In the genomic region with DNA sequence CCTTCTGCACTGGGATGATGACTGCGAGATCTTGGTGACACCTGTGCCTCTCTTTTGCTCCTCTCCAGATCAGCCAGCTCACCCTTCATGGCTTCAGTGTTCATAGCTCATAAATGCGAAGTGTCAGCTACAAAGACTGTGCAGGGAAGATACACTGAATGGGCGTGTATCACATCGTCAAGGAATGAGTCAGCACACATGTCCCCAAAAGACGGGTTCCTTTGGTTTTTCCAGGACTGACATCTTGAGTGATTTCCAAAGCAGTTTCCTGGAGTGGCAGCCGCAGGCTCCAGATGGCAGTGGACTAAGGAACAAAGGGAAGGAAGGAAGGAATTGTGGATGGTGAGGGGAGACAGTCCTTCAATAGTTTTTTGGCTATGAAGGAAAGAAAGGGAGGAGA, we compare ENCODE assay signal across 16 mouse cellular contexts. TPM values are rescaled to one million over a fixed set of nuclear protein-coding genes. Genes with fewer than 3 reads are reported as not detected.
DNase-seq lines count a peak whose midpoint lies in the region; ATAC-seq lines count a peak whose summit lies in the region.
"Had no signal": no experiment of that assay in that cellular context is flagged by ENCODE, and none has a peak within 500 bp of the region (broad histone marks: within the 10 kb centered on the region; RNA-seq: fewer than 3 reads in every experiment).

No protein-coding gene starts in this region.

- DNase-seq in hindbrain, embryonic 14.5 days (ENCODE audit: low spot score) = no peak
- no peak for DNase-seq in hindbrain, embryonic 10.5 days (ENCODE audit: low spot score)
- peak; percentile 17 for DNase-seq in midbrain, embryonic 14.5 days
- no peak for DNase-seq in thymus, postnatal 0 days (ENCODE audit: low spot score)
- DNase-seq: cerebellum, adult 18-20 months; heart, postnatal 4 days; kidney, adult 9 months; lung, postnatal 10 days; thymus, postnatal 4 days had no signal

- H3K4me3 ChIP-seq in hindbrain, embryonic 14.5 days (replicated peaks; ENCODE audit: low read length) = no peak overlapping the region
- H3K4me3 ChIP-seq in hindbrain, embryonic 10.5 days = no peak overlapping the region
- H3K4me3 ChIP-seq in midbrain, embryonic 14.5 days (replicated peaks; ENCODE audit: low read depth, low read length) = no peak overlapping the region
- no peak overlapping the region for H3K4me3 ChIP-seq in midbrain, embryonic 16.5 days (ENCODE audit: low read depth, low read length)
- no peak overlapping the region for H3K4me3 ChIP-seq in neural tube, embryonic 15.5 days (replicated peaks)
- H3K4me3 ChIP-seq: embryonic facial prominence, embryonic 13.5 days; heart, embryonic 10.5 days; layer of hippocampus, adult 2 months had no signal

- no peaks in the 10 kb centered on the region for H3K36me3 ChIP-seq in hindbrain, embryonic 14.5 days (replicated peaks; ENCODE audit: control insufficient read depth, insufficient read depth)
- no peaks in the 10 kb centered on the region for H3K36me3 ChIP-seq in hindbrain, embryonic 10.5 days
- no peaks in the 10 kb centered on the region for H3K36me3 ChIP-seq in midbrain, embryonic 14.5 days (ENCODE audit: control insufficient read depth, insufficient read depth, low read length)
- no peaks in the 10 kb centered on the region for H3K36me3 ChIP-seq in midbrain, embryonic 16.5 days (ENCODE audit: control insufficient read depth, insufficient read depth, low read length)
- H3K36me3 ChIP-seq in neural tube, embryonic 15.5 days = no peaks in the 10 kb centered on the region
- H3K36me3 ChIP-seq: embryonic facial prominence, embryonic 13.5 days; heart, embryonic 10.5 days had no signal

- no peak for ATAC-seq in hindbrain, embryonic 14.5 days (ENCODE audit: low FRiP score)
- ATAC-seq in midbrain, embryonic 14.5 days (ENCODE audit: low FRiP score, low TSS enrichment) = no peak
- ATAC-seq in midbrain, embryonic 16.5 days = no peak
- ATAC-seq in erythroblast, adult 5-6 weeks (replicated peaks; ENCODE audit: low FRiP score, poor library complexity, severe bottlenecking) = 0 out of 2 replicates have a peak, but pooled peaks have one; percentile 49
- ATAC-seq in neural tube, embryonic 15.5 days (ENCODE audit: low FRiP score) = no peak

- H3K27ac ChIP-seq in hindbrain, embryonic 14.5 days = peak overlapping the region; percentile 23; the same call in 1 of the 2 replicates
- no peak overlapping the region for H3K27ac ChIP-seq in hindbrain, embryonic 10.5 days
- H3K27ac ChIP-seq in midbrain, embryonic 14.5 days (replicated peaks; ENCODE audit: low read depth, low read length) = peak overlapping the region; percentile 32; the same call in 1 of the 2 replicates
- no peak overlapping the region for H3K27ac ChIP-seq in midbrain, embryonic 16.5 days (ENCODE audit: low read length)
- no peak overlapping the region for H3K27ac ChIP-seq in neural tube, embryonic 15.5 days (replicated peaks)
- H3K27ac ChIP-seq: embryonic facial prominence, embryonic 13.5 days; heart, embryonic 10.5 days; layer of hippocampus, adult 2 months; stomach, postnatal 0 days had no signal

- peaks cover 10% of the 10 kb centered on the region; the same call in 1 of the 2 replicates for H3K4me1 ChIP-seq in hindbrain, embryonic 14.5 days (replicated peaks; ENCODE audit: control insufficient read depth, insufficient read depth, low read length)
- H3K4me1 ChIP-seq in hindbrain, embryonic 10.5 days (replicated peaks) = 0 out of 2 replicates have a peak, but pooled peaks cover 8% of the 10 kb centered on the region
- peaks cover 4% of the 10 kb centered on the region; the same call in 1 of the 2 replicates for H3K4me1 ChIP-seq in midbrain, embryonic 14.5 days (ENCODE audit: control insufficient read depth, insufficient read depth, low read length)
- H3K4me1 ChIP-seq in midbrain, embryonic 16.5 days (ENCODE audit: control insufficient read depth, insufficient read depth, low read length) = peaks cover 14% of the 10 kb centered on the region
- H3K4me1 ChIP-seq in neural tube, embryonic 15.5 days = peaks cover 8% of the 10 kb centered on the region
- H3K4me1 ChIP-seq: heart, embryonic 10.5 days had no signal

- H3K4me2 ChIP-seq in hindbrain, embryonic 14.5 days (replicated peaks) = no peak overlapping the region
- no peak overlapping the region for H3K4me2 ChIP-seq in midbrain, embryonic 14.5 days (ENCODE audit: low read length)
- no peak overlapping the region for H3K4me2 ChIP-seq in midbrain, embryonic 16.5 days (ENCODE audit: low read length)
- H3K4me2 ChIP-seq in neural tube, embryonic 15.5 days = no peak overlapping the region
- H3K4me2 ChIP-seq: embryonic facial prominence, embryonic 13.5 days had no signal

- H3K9ac ChIP-seq in hindbrain, embryonic 14.5 days = no peak overlapping the region
- 0 out of 2 replicates have a peak overlapping the region, but pooled peaks have one; percentile 12 for H3K9ac ChIP-seq in midbrain, embryonic 14.5 days (replicated peaks; ENCODE audit: low read length)
- no peak overlapping the region for H3K9ac ChIP-seq in midbrain, embryonic 16.5 days (ENCODE audit: low read depth, low read length)
- no peak overlapping the region for H3K9ac ChIP-seq in neural tube, embryonic 15.5 days (replicated peaks)
- H3K9ac ChIP-seq: embryonic facial prominence, embryonic 13.5 days had no signal

- no peaks in the 10 kb centered on the region for H3K9me3 ChIP-seq in hindbrain, embryonic 14.5 days (ENCODE audit: control insufficient read depth, low read length)
- no peaks in the 10 kb centered on the region for H3K9me3 ChIP-seq in hindbrain, embryonic 10.5 days
- no peaks in the 10 kb centered on the region for H3K9me3 ChIP-seq in midbrain, embryonic 14.5 days (ENCODE audit: control insufficient read depth, low read length)
- H3K9me3 ChIP-seq in midbrain, embryonic 16.5 days (replicated peaks; ENCODE audit: control insufficient read depth, low read length, poor library complexity, severe bottlenecking) = no peaks in the 10 kb centered on the region
- no peaks in the 10 kb centered on the region for H3K9me3 ChIP-seq in neural tube, embryonic 15.5 days (replicated peaks)
- H3K9me3 ChIP-seq: embryonic facial prominence, embryonic 13.5 days; heart, embryonic 10.5 days had no signal

- H3K27me3 ChIP-seq in hindbrain, embryonic 14.5 days (ENCODE audit: control insufficient read depth, insufficient read depth, low read length) = no peaks in the 10 kb centered on the region
- no peaks in the 10 kb centered on the region for H3K27me3 ChIP-seq in hindbrain, embryonic 10.5 days (ENCODE audit: insufficient read depth, poor library complexity, severe bottlenecking)
- no peaks in the 10 kb centered on the region for H3K27me3 ChIP-seq in midbrain, embryonic 14.5 days (ENCODE audit: control insufficient read depth, insufficient read depth, low read length)
- H3K27me3 ChIP-seq in midbrain, embryonic 16.5 days (ENCODE audit: control insufficient read depth, insufficient read depth, low read depth, low read length) = no peaks in the 10 kb centered on the region
- no peaks in the 10 kb centered on the region for H3K27me3 ChIP-seq in neural tube, embryonic 15.5 days (replicated peaks)
- H3K27me3 ChIP-seq: embryonic facial prominence, embryonic 13.5 days had no signal

- WGBS in hindbrain, embryonic 14.5 days = 40% methylated on average over 6 of the region's 6 CpGs
- WGBS in hindbrain, embryonic 10.5 days = 56% methylated on average over 6 of the region's 6 CpGs
- WGBS in midbrain, embryonic 14.5 days = 47% methylated on average over 6 of the region's 6 CpGs
- 48% methylated on average over 6 of the region's 6 CpGs for WGBS in midbrain, embryonic 16.5 days
- WGBS in neural tube, embryonic 15.5 days = 42% methylated on average over 6 of the region's 6 CpGs

RNA-seq across cellular contexts. Expression of a gene that starts 55.8 kb away (rescaled TPM):
- polyA plus RNA-seq in hindbrain, embryonic 14.5 days (2014; fragmentation: Nextera tagmentation; extraction: Ambion mirVana) = 5.1 and 5.8 TPM in 2 replicates
- 25.9 and 29.7 TPM in 2 replicates for polyA plus RNA-seq in hindbrain, embryonic 10.5 days (2016; fragmentation: Nextera tagmentation; extraction: Ambion mirVana)
- 3.0 and 7.5 TPM in 2 replicates for polyA plus RNA-seq in midbrain, embryonic 14.5 days (2014; fragmentation: Nextera tagmentation; extraction: Ambion mirVana)
- 4.3 and 5.2 TPM in 2 replicates for polyA plus RNA-seq in midbrain, embryonic 16.5 days (2015; fragmentation: Nextera tagmentation; extraction: Ambion mirVana)
- 14.8 and 18.8 TPM in 2 replicates for total RNA-seq in erythroblast, adult 5-6 weeks (2015; ENCODE audit: low replicate concordance)
- 25.9 and 28.1 TPM in 2 replicates for total RNA-seq in erythroblast, adult 5-6 weeks (2017; ENCODE audit: low replicate concordance)
- 4.4 and 9.8 TPM in 2 replicates for polyA plus RNA-seq in neural tube, embryonic 15.5 days (2015; fragmentation: Nextera tagmentation; extraction: Ambion mirVana)
- polyA plus RNA-seq in thymus, postnatal 0 days (2015; fragmentation: Nextera tagmentation; extraction: Ambion mirVana) = 6.9 and 7.6 TPM in 2 replicates

Comparison
In these comparisons a context has a peak if more than half of its experiments do, and no peak if none do; other contexts are left out.
1. H3K27ac ChIP-seq: peak in hindbrain, embryonic 14.5 days (single experiment) and midbrain, embryonic 14.5 days (single experiment); none in hindbrain, embryonic 10.5 days (single experiment), midbrain, embryonic 16.5 days (single experiment) and neural tube, embryonic 15.5 days (single experiment).